Mouse (Mus musculus) inflammation-experienced regulatory T-cells, adult 6 months (primary cell): ENCODE results near the gene Rps6ka5. TPM values are rescaled to one million over a fixed set of nuclear protein-coding genes. Genes with fewer than 3 reads are reported as not detected.

ENCODE experiments used
- ATAC-seq: one replicate; pipeline ENCODE4 v1.8.0; 2017
- polyA plus RNA-seq, 3 experiments: library from polyadenylated mRNA; unstranded; fragments of 100-300 nt; shearing (Covaris generic); gene quantifications; one replicate each; pipeline ENCODE4 v1.2.1; 2017

Rps6ka5 gene
- 1 to 10 TPM; 3.1 to 6.5 (median 5.4) TPM for polyA plus RNA-seq

- no peak for ATAC-seq
These were observed at the start of gene Rps6ka5 for GRCm38 (mm10) chr12:100726651-100727050. Rps6ka5 (minus strand) TSS chr12:100726983.

GRCm38 (mm10) chr12:100775911-100776581 is 49.3 kb upstream of the Rps6ka5 start:
- ATAC-seq: no peak

- ATAC-seq: no peak
These were observed 48.5 kb upstream of the Rps6ka5 start for GRCm38 (mm10) chr12:100775291-100775690.

- ATAC-seq: no peak
These were observed 48.0 kb upstream of the Rps6ka5 start for GRCm38 (mm10) chr12:100774756-100775155.

GRCm38 (mm10) chr12:100772230-100772984 is 45.6 kb upstream of the Rps6ka5 start:
- no peak for ATAC-seq

GRCm38 (mm10) chr12:100770765-100771164 is 44.0 kb upstream of the Rps6ka5 start:
- no peak for ATAC-seq

GRCm38 (mm10) chr12:100769871-100770270 is 43.1 kb upstream of the Rps6ka5 start:
- ATAC-seq: no peak

- ATAC-seq: no peak
These were observed 37.7 kb upstream of the Rps6ka5 start for GRCm38 (mm10) chr12:100764329-100765018.

GRCm38 (mm10) chr12:100762663-100763425 is 36.1 kb upstream of the Rps6ka5 start:
- ATAC-seq: no peak

GRCm38 (mm10) chr12:100757427-100757826 is 30.6 kb upstream of the Rps6ka5 start:
- no peak for ATAC-seq

- no peak for ATAC-seq
These were observed 26.9 kb upstream of the Rps6ka5 start for GRCm38 (mm10) chr12:100753716-100754115.

GRCm38 (mm10) chr12:100752977-100753376 is 26.2 kb upstream of the Rps6ka5 start:
- ATAC-seq: no peak

- no peak for ATAC-seq
These were observed 15.7 kb upstream of the Rps6ka5 start for GRCm38 (mm10) chr12:100742468-100742867.

- no peak for ATAC-seq
These were observed 13.5 kb upstream of the Rps6ka5 start for GRCm38 (mm10) chr12:100740313-100740712.

- ATAC-seq: no peak
These were observed 12.3 kb upstream of the Rps6ka5 start for GRCm38 (mm10) chr12:100739011-100739570.

- ATAC-seq: no peak
These were observed 11.7 kb upstream of the Rps6ka5 start for GRCm38 (mm10) chr12:100738498-100738897.

GRCm38 (mm10) chr12:100735581-100735980 is 8.8 kb upstream of the Rps6ka5 start:
- ATAC-seq: no peak

GRCm38 (mm10) chr12:100735156-100735555 is 8.4 kb upstream of the Rps6ka5 start:
- ATAC-seq: no peak

GRCm38 (mm10) chr12:100728646-100729485 is 2.1 kb upstream of the Rps6ka5 start:
- ATAC-seq: no peak

- ATAC-seq: no peak
These were observed 1.1 kb upstream of the Rps6ka5 start for GRCm38 (mm10) chr12:100727891-100728290.

GRCm38 (mm10) chr12:100725458-100725786 is 1.4 kb downstream of the Rps6ka5 start:
- no peak for ATAC-seq
